Mouse (Mus musculus) heart, embryonic 15.5 days (tissue): ENCODE data around the gene Arhgef6. TPM values are rescaled to one million over a fixed set of nuclear protein-coding genes. Genes with fewer than 3 reads are reported as not detected.

Source experiments
- ATAC-seq: fragments of 200-750 bp; cut with Nextera tagmentation; replicated peaks from 2 replicates; pipeline ENCODE4 v1.8.0; 2017; ENCODE audit warnings: low read depth, moderate TSS enrichment; ENCODE audit not compliant: insufficient number of reproducible peaks, insufficient read depth, low FRiP score
- H3K27ac ChIP-seq: fragments of 300-500 bp; sonication (generic); 2 replicates; pipeline ENCODE4 v1.5.1; 2015; ENCODE audit warnings: mild to moderate bottlenecking, inconsistent platforms
- H3K27me3 ChIP-seq: fragments of 300-500 bp; sonication (generic); 2 replicates; pipeline ENCODE4 v1.6.1; 2015; ENCODE audit warnings: inconsistent platforms
- H3K36me3 ChIP-seq: fragments of 300-500 bp; sonication (generic); 2 replicates; pipeline ENCODE4 v1.6.1; 2015; ENCODE audit warnings: mild to moderate bottlenecking, inconsistent platforms
- H3K4me1 ChIP-seq: fragments of 300-500 bp; sonication (generic); replicated peaks from 2 replicates; pipeline ENCODE4 v1.6.1; 2015; ENCODE audit warnings: inconsistent platforms
- H3K4me2 ChIP-seq: fragments of 300-500 bp; sonication (generic); 2 replicates; pipeline ENCODE4 v1.6.1; 2015; ENCODE audit warnings: inconsistent platforms, mild to moderate bottlenecking, moderate library complexity
- H3K4me3 ChIP-seq: fragments of 300-500 bp; sonication (generic); 2 replicates; pipeline ENCODE4 v1.5.1; 2015; ENCODE audit warnings: mild to moderate bottlenecking, inconsistent platforms
- H3K9ac ChIP-seq: fragments of 300-500 bp; sonication (generic); 2 replicates; pipeline ENCODE4 v1.6.1; 2015; ENCODE audit warnings: mild to moderate bottlenecking, inconsistent platforms
- H3K9me3 ChIP-seq: fragments of 300-500 bp; sonication (generic); replicated peaks from 2 replicates; pipeline ENCODE4 v1.6.1; 2016; ENCODE audit warnings: inconsistent platforms
- WGBS: fragments of 180-500 bp; shearing (Covaris S2); methylation state at CpG from one replicate; pipeline ENCODE4 v1.1.7; 2015; ENCODE audit warnings: mixed read lengths; 5-methylcytosine and 5-hydroxymethylcytosine counted together
- polyA plus RNA-seq: library from polyadenylated mRNA; unstranded; fragments of >200 nt; fragmentation: Nextera tagmentation; extraction: Ambion mirVana; gene quantifications from 2 replicates; pipeline ENCODE4 v1.2.1, GENCODE M21; 2015

Arhgef6 gene
- polyA plus RNA-seq = 35.6 and 36.0 TPM in 2 replicates

GRCm38 (mm10) chrX:57338371-57339211, at the start of gene Arhgef6:
Gene Arhgef6, minus strand, starts transcription at chrX:57338729.
- Histone ChIP-seq H3K4me3 (0 out of 2 replicates have a peak within 1 kb of the TSS, but pooled peaks have one; percentile 7), H3K27ac (peak within 1 kb of the TSS; percentile 12; the same call in 1 of the 2 replicates), H3K4me2 (peak within 1 kb of the TSS; percentile 36), H3K9me3 (no peaks in the 10 kb centered on the region), H3K4me1 (0 out of 2 replicates have a peak, but pooled peaks cover 3% of the 10 kb centered on the region), H3K27me3 (no peaks in the 10 kb centered on the region), H3K9ac (no peak within 1 kb of the TSS), H3K36me3 (no peaks in the 10 kb centered on the region)
- WGBS = 47% methylated on average over 18 of the region's 18 CpGs
- no peak for ATAC-seq

- Histone ChIP-seq H3K36me3 (peaks cover 38% of the 10 kb centered on the region), H3K27me3 (no peaks in the 10 kb centered on the region), H3K4me2 (no peak overlapping the region), H3K4me3 (no peak overlapping the region), H3K9me3 (no peaks in the 10 kb centered on the region), H3K4me1 (no peaks in the 10 kb centered on the region), H3K9ac (no peak overlapping the region), H3K27ac (no peak overlapping the region)
- ATAC-seq = no peak
- 66% methylated on average over 5 of the region's 5 CpGs for WGBS
Measured at GRCm38 (mm10) chrX:57380915-57381314, 42.4 kb upstream of the Arhgef6 start.

GRCm38 (mm10) chrX:57378579-57378978, 40.0 kb upstream of the Arhgef6 start:
- Histone ChIP-seq H3K9ac (no peak overlapping the region), H3K4me2 (no peak overlapping the region), H3K27ac (no peak overlapping the region), H3K4me3 (no peak overlapping the region), H3K36me3 (peaks cover 21% of the 10 kb centered on the region), H3K4me1 (no peaks in the 10 kb centered on the region), H3K27me3 (no peaks in the 10 kb centered on the region), H3K9me3 (no peaks in the 10 kb centered on the region)
- WGBS = 73% methylated on average over 3 of the region's 3 CpGs
- no peak for ATAC-seq

- H3K27ac ChIP-seq = no peak overlapping the region
- H3K9ac ChIP-seq = no peak overlapping the region
- H3K4me1 ChIP-seq = no peaks in the 10 kb centered on the region
- H3K9me3 ChIP-seq = no peaks in the 10 kb centered on the region
- no peak for ATAC-seq
- no peak overlapping the region for H3K4me3 ChIP-seq
- H3K4me2 ChIP-seq = no peak overlapping the region
- H3K36me3 ChIP-seq = peaks cover 18% of the 10 kb centered on the region
- no peaks in the 10 kb centered on the region for H3K27me3 ChIP-seq
- whole genome bisulfite sequencing = 82% methylated on average over 3 of the region's 3 CpGs
Measured at GRCm38 (mm10) chrX:57377096-57377495, 38.6 kb upstream of the Arhgef6 start.

GRCm38 (mm10) chrX:57374029-57374428, 35.5 kb upstream of the Arhgef6 start:
- Histone ChIP-seq H3K4me3 (no peak overlapping the region), H3K4me1 (no peaks in the 10 kb centered on the region), H3K27me3 (no peaks in the 10 kb centered on the region), H3K4me2 (no peak overlapping the region), H3K36me3 (peaks cover 5% of the 10 kb centered on the region), H3K9ac (no peak overlapping the region), H3K9me3 (no peaks in the 10 kb centered on the region), H3K27ac (no peak overlapping the region)
- ATAC-seq = no peak
- WGBS = 71% methylated on average over 2 of the region's 2 CpGs

GRCm38 (mm10) chrX:57373543-57373942, 35.0 kb upstream of the Arhgef6 start:
- H3K4me1 ChIP-seq = no peaks in the 10 kb centered on the region
- H3K27me3 ChIP-seq = no peaks in the 10 kb centered on the region
- no peak for ATAC-seq
- H3K4me3 ChIP-seq = no peak overlapping the region
- no peak overlapping the region for H3K9ac ChIP-seq
- WGBS = 90% methylated on average over 2 of the region's 2 CpGs
- H3K9me3 ChIP-seq = no peaks in the 10 kb centered on the region
- peaks cover 2% of the 10 kb centered on the region for H3K36me3 ChIP-seq
- H3K4me2 ChIP-seq = no peak overlapping the region
- no peak overlapping the region for H3K27ac ChIP-seq

GRCm38 (mm10) chrX:57372965-57373364, 34.4 kb upstream of the Arhgef6 start:
- WGBS = 76% methylated on average over 4 of the region's 4 CpGs
- H3K9me3 ChIP-seq = no peaks in the 10 kb centered on the region
- no peaks in the 10 kb centered on the region for H3K27me3 ChIP-seq
- no peak overlapping the region for H3K4me2 ChIP-seq
- H3K36me3 ChIP-seq = no peaks in the 10 kb centered on the region; the same call in 1 of the 2 replicates
- H3K9ac ChIP-seq = no peak overlapping the region
- H3K27ac ChIP-seq = no peak overlapping the region
- no peaks in the 10 kb centered on the region for H3K4me1 ChIP-seq
- H3K4me3 ChIP-seq = no peak overlapping the region
- ATAC-seq = no peak

GRCm38 (mm10) chrX:57364891-57365569, 26.5 kb upstream of the Arhgef6 start:
- Histone ChIP-seq H3K4me3 (no peak overlapping the region), H3K36me3 (no peaks in the 10 kb centered on the region), H3K27me3 (no peaks in the 10 kb centered on the region), H3K9ac (no peak overlapping the region), H3K4me1 (no peaks in the 10 kb centered on the region), H3K9me3 (no peaks in the 10 kb centered on the region), H3K4me2 (no peak overlapping the region), H3K27ac (no peak overlapping the region)
- 62% methylated on average over 2 of the region's 2 CpGs for WGBS
- no peak for ATAC-seq

GRCm38 (mm10) chrX:57359316-57359715, 20.8 kb upstream of the Arhgef6 start:
- no peak for ATAC-seq
- WGBS = 71% methylated on average over 1 of the region's 1 CpGs
- Histone ChIP-seq H3K4me2 (no peak overlapping the region), H3K9ac (no peak overlapping the region), H3K9me3 (no peaks in the 10 kb centered on the region), H3K4me3 (no peak overlapping the region), H3K27me3 (no peaks in the 10 kb centered on the region), H3K4me1 (no peaks in the 10 kb centered on the region), H3K36me3 (no peaks in the 10 kb centered on the region), H3K27ac (no peak overlapping the region)

- Histone ChIP-seq H3K27ac (peak overlapping the region; percentile 12; the same call in 1 of the 2 replicates), H3K27me3 (no peaks in the 10 kb centered on the region), H3K4me2 (peak overlapping the region; percentile 36), H3K4me1 (0 out of 2 replicates have a peak, but pooled peaks cover 3% of the 10 kb centered on the region), H3K36me3 (no peaks in the 10 kb centered on the region), H3K9me3 (no peaks in the 10 kb centered on the region), H3K9ac (no peak overlapping the region), H3K4me3 (no peak overlapping the region)
- ATAC-seq = no peak
- WGBS = 41% methylated on average over 4 of the region's 4 CpGs
Measured at GRCm38 (mm10) chrX:57339220-57339619, 691 bp upstream of the Arhgef6 start.

- no peaks in the 10 kb centered on the region for H3K9me3 ChIP-seq
- H3K4me2 ChIP-seq = 0 out of 2 replicates have a peak overlapping the region, but pooled peaks have one; percentile 0
- H3K36me3 ChIP-seq = no peaks in the 10 kb centered on the region
- no peak overlapping the region for H3K27ac ChIP-seq
- no peaks in the 10 kb centered on the region for H3K27me3 ChIP-seq
- no peak for ATAC-seq
- no peak overlapping the region for H3K4me3 ChIP-seq
- no peak overlapping the region for H3K9ac ChIP-seq
- H3K4me1 ChIP-seq = 0 out of 2 replicates have a peak, but pooled peaks cover 3% of the 10 kb centered on the region
Measured at GRCm38 (mm10) chrX:57337582-57337981, 947 bp downstream of the Arhgef6 start.
